13 mouse cellular contexts compared by ENCODE assay signal in genomic region chr4:107576742-107577141, GRCm38 (mm10).
A peak's percentile ranks its signal among the peaks of the same experiment; 100 is the strongest.
DNase-seq lines count a peak whose midpoint lies in the region; ATAC-seq and TF ChIP-seq lines count a peak whose summit lies in the region.
"Had no signal": no experiment of that assay in that cellular context is flagged by ENCODE, and none has a peak within 500 bp of the region (broad histone marks: within the 10 kb centered on the region; RNA-seq: fewer than 3 reads in every experiment).

No protein-coding gene starts in this region.

- peak; percentile 55; the same call in 1 of the 2 replicates for ATAC-seq in hindbrain, postnatal 0 days

- DNase-seq in adrenal gland, adult (ENCODE audit: inconsistent age in 2 of 2, low spot score in 1 of 2): peak; percentile 14 to 35
- no peak for DNase-seq in adrenal gland, adult 8-10 months
- DNase-seq in hindbrain, postnatal 0 days (ENCODE audit: low spot score): peak; percentile 65
- no peak for DNase-seq in hindbrain, embryonic 10.5 days (ENCODE audit: low spot score)
- DNase-seq in adrenal gland, postnatal 36 days: peak; percentile 27 to 62
- no peak for DNase-seq in limb, embryonic 10.5 days (ENCODE audit: low spot score)
- DNase-seq in ovary, postnatal 14 days (ENCODE audit: low spot score): no peak
- no peak for DNase-seq in embryo, embryonic 9.5 days (ENCODE audit: extremely low spot score)
- DNase-seq: kidney, adult 18-20 months; thymus, postnatal 4 days had no signal

- H3K4me3 ChIP-seq in hindbrain, postnatal 0 days (ENCODE audit: low read length): no peak overlapping the region
- H3K4me3 ChIP-seq in hindbrain, embryonic 10.5 days: no peak overlapping the region
- no peak overlapping the region for H3K4me3 ChIP-seq in limb, embryonic 10.5 days
- H3K4me3 ChIP-seq: limb, embryonic 12.5 days; neural tube, embryonic 13.5 days had no signal

- no peaks in the 10 kb centered on the region for H3K36me3 ChIP-seq in hindbrain, postnatal 0 days (ENCODE audit: insufficient read depth, low read length)
- no peaks in the 10 kb centered on the region for H3K36me3 ChIP-seq in hindbrain, embryonic 10.5 days
- H3K36me3 ChIP-seq in limb, embryonic 10.5 days: no peaks in the 10 kb centered on the region
- H3K36me3 ChIP-seq: G1E; limb, embryonic 12.5 days; neural tube, embryonic 13.5 days had no signal

- H3K9ac ChIP-seq in hindbrain, postnatal 0 days (replicated peaks; ENCODE audit: low read length): no peak overlapping the region
- H3K9ac ChIP-seq: limb, embryonic 12.5 days; neural tube, embryonic 13.5 days had no signal

- no peaks in the 10 kb centered on the region for H3K4me1 ChIP-seq in hindbrain, postnatal 0 days (ENCODE audit: insufficient read depth, low read length)
- peaks cover 29% of the 10 kb centered on the region for H3K4me1 ChIP-seq in hindbrain, embryonic 10.5 days (replicated peaks)
- H3K4me1 ChIP-seq in limb, embryonic 10.5 days: peaks cover 69% of the 10 kb centered on the region

- H3K27ac ChIP-seq in hindbrain, postnatal 0 days: no peak overlapping the region
- H3K27ac ChIP-seq in hindbrain, embryonic 10.5 days: no peak overlapping the region; the same call in 1 of the 2 replicates
- H3K27ac ChIP-seq in limb, embryonic 10.5 days: peak overlapping the region; percentile 43; the same call in 1 of the 2 replicates
- H3K27ac ChIP-seq: limb, embryonic 12.5 days; neural tube, embryonic 13.5 days had no signal

- WGBS in hindbrain, postnatal 0 days: 43% methylated on average over 6 of the region's 6 CpGs
- WGBS in hindbrain, embryonic 10.5 days: 73% methylated on average over 6 of the region's 6 CpGs
- 56% methylated on average over 6 of the region's 6 CpGs for WGBS in limb, embryonic 10.5 days

- H3K27me3 ChIP-seq in hindbrain, postnatal 0 days (ENCODE audit: insufficient read depth, low read length): no peaks in the 10 kb centered on the region
- H3K27me3 ChIP-seq in hindbrain, embryonic 10.5 days (ENCODE audit: insufficient read depth, poor library complexity, severe bottlenecking): peaks cover 5% of the 10 kb centered on the region; the same call in 1 of the 2 replicates
- H3K27me3 ChIP-seq in limb, embryonic 10.5 days (ENCODE audit: low read depth, poor library complexity, severe bottlenecking): 0 out of 2 replicates have a peak, but pooled peaks cover 27% of the 10 kb centered on the region
- H3K27me3 ChIP-seq: neural tube, embryonic 13.5 days had no signal

- no peak overlapping the region for H3K4me2 ChIP-seq in hindbrain, postnatal 0 days (ENCODE audit: low read depth, low read length)
- H3K4me2 ChIP-seq: limb, embryonic 12.5 days; neural tube, embryonic 13.5 days had no signal

- TF ChIP-seq CTCF in hindbrain, postnatal 0 days (IDR thresholded peaks at IDR 0.05; ENCODE audit: low read depth): no peak

- H3K9me3 ChIP-seq in hindbrain, postnatal 0 days (ENCODE audit: low read length): no peaks in the 10 kb centered on the region
- no peaks in the 10 kb centered on the region for H3K9me3 ChIP-seq in hindbrain, embryonic 10.5 days
- H3K9me3 ChIP-seq in limb, embryonic 10.5 days (replicated peaks): no peaks in the 10 kb centered on the region
- H3K9me3 ChIP-seq: G1E; limb, embryonic 12.5 days; neural tube, embryonic 13.5 days had no signal

Comparison
In these comparisons a context has a peak if more than half of its experiments do, and no peak if none do; other contexts are left out.
1. DNase-seq: peak in adrenal gland, adult (2 of 2), hindbrain, postnatal 0 days (single experiment) and adrenal gland, postnatal 36 days (2 of 2); none in adrenal gland, adult 8-10 months (single experiment), hindbrain, embryonic 10.5 days (single experiment), limb, embryonic 10.5 days (single experiment), ovary, postnatal 14 days (single experiment) and embryo, embryonic 9.5 days (single experiment).